Mouse (Mus musculus): ENCODE results near the gene Rnaseh2a. TPM values are rescaled to one million over a fixed set of nuclear protein-coding genes. Genes with fewer than 3 reads are reported as not detected.

Gene Rnaseh2a
- 41.1 and 47.4 TPM in 2 replicates for polyA plus RNA-seq (2012; rRNA removed)

GRCm38 (mm10) chr8:84969241-84970134, at the start of gene Rnaseh2a, which contains the start of the genes Gm49661 and Prdx2:
Gene Rnaseh2a (minus strand): TSS chr8:84969767.
Gene Gm49661 (minus strand): TSS chr8:84969433.
Gene Prdx2 (plus strand): TSS chr8:84969587.

DNA sequence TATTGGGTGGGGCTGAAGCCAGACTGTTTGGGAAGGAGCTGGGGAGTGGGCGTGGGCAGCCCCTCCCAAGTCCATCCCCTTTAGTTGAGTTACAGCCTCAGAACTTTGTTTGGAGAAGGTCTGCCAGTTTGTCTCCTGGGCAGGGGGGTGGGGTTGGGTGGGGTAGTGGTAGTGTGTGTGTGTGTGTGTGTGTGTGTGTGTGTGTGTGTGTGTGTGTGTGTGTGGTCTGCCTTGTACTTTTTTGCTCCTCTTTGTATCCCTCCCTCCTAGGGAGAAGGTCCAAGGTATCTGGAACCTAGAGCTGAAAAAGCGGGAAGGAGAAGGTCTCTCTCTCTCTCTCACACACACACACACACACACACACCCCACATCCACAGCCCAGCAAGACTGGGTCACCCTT, 44.9 kb upstream of the Rnaseh2a start, which contains the start of gene Best2:
Gene Best2, minus strand, starts transcription at position 101 of the 400 bp plus-strand sequence.

GRCm38 (mm10) chr8:84990349-84990748, 20.8 kb upstream of the Rnaseh2a start, which contains the start of gene Hook2:
Gene Hook2 (plus strand): TSS chr8:84990603.

DNA sequence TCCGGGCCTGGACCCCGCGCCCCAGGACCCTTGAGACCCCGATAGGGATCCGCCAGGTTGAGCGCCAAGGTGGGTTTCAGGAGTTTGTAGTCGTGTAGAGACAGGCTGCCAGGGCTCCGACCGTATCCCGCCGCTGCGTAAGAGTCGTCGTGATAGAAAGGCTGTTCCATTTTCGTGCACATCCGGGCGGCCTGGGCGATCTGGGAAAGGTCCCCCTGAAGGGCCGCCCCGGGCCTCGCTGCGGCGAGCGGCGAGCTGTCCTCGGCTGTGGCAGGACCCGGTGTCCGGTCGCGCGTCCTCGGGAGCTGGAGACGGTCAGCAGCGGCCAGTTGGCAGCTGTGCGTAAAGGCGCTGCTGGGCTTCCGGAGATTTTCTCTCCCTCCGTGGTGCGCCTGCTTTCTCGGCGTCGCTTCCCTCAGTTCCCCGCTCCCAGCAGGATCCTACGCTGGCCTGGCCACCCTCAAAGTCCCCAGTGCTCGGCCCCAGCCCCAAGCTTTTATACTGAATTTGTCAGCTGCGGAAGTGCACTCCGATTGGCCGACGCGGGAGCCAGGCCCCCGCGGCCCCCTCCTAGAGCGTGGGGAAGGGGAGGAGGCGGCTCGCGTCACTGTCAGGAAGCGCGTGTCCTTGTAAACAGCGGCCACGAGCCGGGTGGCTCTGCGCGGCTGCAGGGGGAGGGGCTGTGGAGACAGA, 8.8 kb upstream of the Rnaseh2a start, which contains the start of gene Junb:
Gene Junb, minus strand, starts transcription at position 471 of the 693 bp plus-strand sequence.

GRCm38 (mm10) chr8:84946528-84947240, 22.9 kb downstream of the Rnaseh2a start, which contains the start of gene Rtbdn:
Gene Rtbdn (plus strand): TSS chr8:84946991.

DNA sequence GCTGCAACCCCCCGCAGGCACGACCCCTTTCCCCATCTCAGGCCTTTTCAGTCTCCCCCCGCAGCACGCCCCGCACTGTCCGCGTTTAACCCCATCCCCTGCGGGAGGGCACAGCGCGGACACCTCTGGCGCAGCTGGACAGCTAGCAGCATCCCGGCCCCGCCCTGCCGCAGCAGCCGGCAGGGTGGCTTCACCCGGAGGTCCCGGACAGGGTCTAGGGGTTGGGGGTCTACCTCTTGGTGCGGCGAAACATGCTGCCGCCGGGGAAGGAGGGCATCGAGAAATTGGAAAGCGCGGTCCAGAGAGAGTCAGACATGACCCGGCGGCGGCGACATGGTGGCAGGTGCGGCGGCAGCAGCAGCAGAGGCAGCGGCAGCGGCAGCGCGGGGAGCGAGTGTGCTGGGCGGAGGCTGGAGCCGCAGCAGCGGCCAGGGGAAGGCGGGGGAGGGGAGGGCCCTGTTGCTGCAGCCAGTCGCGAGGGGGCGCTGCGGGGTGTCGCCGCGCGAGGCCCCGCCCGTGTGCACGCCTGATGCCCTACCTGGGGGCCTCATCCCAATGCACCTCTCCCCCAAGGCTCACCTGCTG, 32.5 kb downstream of the Rnaseh2a start, which contains the start of gene Mast1:
Gene Mast1, minus strand, starts transcription at position 398 of the 585 bp plus-strand sequence.

DNA sequence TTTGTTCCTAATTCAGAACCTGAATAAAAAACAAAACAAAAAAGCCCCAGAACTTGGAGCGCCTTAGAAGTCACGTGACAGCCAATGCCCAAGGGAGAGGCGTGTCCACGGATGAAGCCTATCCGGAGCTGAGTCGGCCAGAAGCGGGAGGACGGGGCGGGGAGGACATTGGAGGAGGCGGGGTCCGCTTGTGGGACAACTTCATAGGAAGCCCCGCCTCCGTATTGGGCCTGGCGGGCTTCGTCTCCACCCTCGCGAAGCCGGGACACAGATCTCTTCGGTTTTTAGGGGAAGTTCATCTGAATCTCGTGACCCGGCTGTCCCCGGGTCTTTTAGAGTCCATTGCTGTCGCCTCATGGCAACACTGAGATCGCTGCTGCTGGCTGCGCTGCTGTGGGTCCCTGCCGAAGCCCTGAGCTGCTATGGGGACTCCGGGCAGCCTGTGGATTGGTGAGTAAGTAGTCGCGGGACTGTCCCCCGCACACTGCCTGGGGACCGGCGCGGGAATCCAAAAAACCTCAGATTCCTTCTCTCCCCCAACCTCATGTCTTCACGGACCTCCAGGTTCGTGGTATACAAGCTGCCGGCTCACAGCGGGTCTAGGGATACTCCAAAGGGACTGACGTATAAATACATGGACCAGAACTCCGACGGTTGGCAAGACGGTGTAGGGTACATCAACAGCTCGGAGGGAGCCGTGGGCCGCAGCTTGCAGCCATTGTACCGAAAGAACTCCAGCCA, 61.0 kb downstream of the Rnaseh2a start, which contains the start of gene Dnase2a:
Gene Dnase2a, plus strand, starts transcription at position 140 of the 741 bp plus-strand sequence.

Other genes with a start within 250 kb of the Rnaseh2a start
- 0.32 and 0.47 TPM in 2 replicates for gene G430095P16Rik, start 246.8 kb downstream of the Rnaseh2a start, polyA plus RNA-seq (2012; rRNA removed)
- gene Nfix, start 169.4 kb downstream of the Rnaseh2a start, polyA plus RNA-seq (2012; rRNA removed), result 45.9 and 59.1 TPM in 2 replicates
- gene Dand5, start 146.9 kb downstream of the Rnaseh2a start, polyA plus RNA-seq (2012; rRNA removed), result 9.1 and 10.1 TPM in 2 replicates
- 30.8 and 35.2 TPM in 2 replicates for gene Gadd45gip1, start 138.2 kb downstream of the Rnaseh2a start, polyA plus RNA-seq (2012; rRNA removed)
- gene Rad23a, start 129.1 kb downstream of the Rnaseh2a start, polyA plus RNA-seq (2012; rRNA removed), result 52.2 and 59.0 TPM in 2 replicates
- gene Calr, start 122.8 kb downstream of the Rnaseh2a start, polyA plus RNA-seq (2012; rRNA removed), result 521 and 537 TPM in 2 replicates
- gene Farsa, start 112.8 kb downstream of the Rnaseh2a start, polyA plus RNA-seq (2012; rRNA removed), result 116 and 119 TPM in 2 replicates
- gene Syce2, start 97.7 kb downstream of the Rnaseh2a start, polyA plus RNA-seq (2012; rRNA removed), result 31.6 and 36.2 TPM in 2 replicates
- gene Gcdh, start 75.8 kb downstream of the Rnaseh2a start, polyA plus RNA-seq (2012; rRNA removed), result 50.4 and 56.7 TPM in 2 replicates
- gene Klf1, start 67.8 kb downstream of the Rnaseh2a start, polyA plus RNA-seq (2012; rRNA removed), result 0.32 and 0.45 TPM in 2 replicates
- 3.3 TPM in 2 replicates for gene Dnase2a, start 61.2 kb downstream of the Rnaseh2a start, polyA plus RNA-seq (2012; rRNA removed)
- 122 and 141 TPM in 2 replicates for gene Mast1, start 32.4 kb downstream of the Rnaseh2a start, polyA plus RNA-seq (2012; rRNA removed)
- gene Rtbdn, start 22.8 kb downstream of the Rnaseh2a start, polyA plus RNA-seq (2012; rRNA removed), result 8.7 and 10.8 TPM in 2 replicates
- gene Gm49661, start 334 bp downstream of the Rnaseh2a start, polyA plus RNA-seq (2012; rRNA removed), result 0.75 TPM in 1 of 2 replicates, not detected in the other
- 668 and 713 TPM in 2 replicates for gene Prdx2, start 180 bp downstream of the Rnaseh2a start, polyA plus RNA-seq (2012; rRNA removed)
- 7.0 and 11.0 TPM in 2 replicates for gene Junb, start 9.0 kb upstream of the Rnaseh2a start, polyA plus RNA-seq (2012; rRNA removed)
- gene Hook2, start 20.8 kb upstream of the Rnaseh2a start, polyA plus RNA-seq (2012; rRNA removed), result 42.6 and 48.9 TPM in 2 replicates
- gene Best2, start 44.8 kb upstream of the Rnaseh2a start, polyA plus RNA-seq (2012; rRNA removed), result 0.05 TPM in 2 replicates
- 218 and 220 TPM in 2 replicates for gene Asna1, start 55.5 kb upstream of the Rnaseh2a start, polyA plus RNA-seq (2012; rRNA removed)
- 203 and 208 TPM in 2 replicates for gene Trir, start 57.1 kb upstream of the Rnaseh2a start, polyA plus RNA-seq (2012; rRNA removed)
- 131 and 148 TPM in 2 replicates for gene Tnpo2, start 67.1 kb upstream of the Rnaseh2a start, polyA plus RNA-seq (2012; rRNA removed)
- 101 and 106 TPM in 2 replicates for gene Fbxw9, start 90.3 kb upstream of the Rnaseh2a start, polyA plus RNA-seq (2012; rRNA removed)
- gene Gm5741, start 98.2 kb upstream of the Rnaseh2a start, polyA plus RNA-seq (2012; rRNA removed), result 0.66 and 0.82 TPM in 2 replicates
- gene Dhps, start 102.0 kb upstream of the Rnaseh2a start, polyA plus RNA-seq (2012; rRNA removed), result 79.2 and 83.7 TPM in 2 replicates
- 121 and 138 TPM in 2 replicates for gene Wdr83os, start 111.0 kb upstream of the Rnaseh2a start, polyA plus RNA-seq (2012; rRNA removed)
- gene Wdr83, start 111.5 kb upstream of the Rnaseh2a start, polyA plus RNA-seq (2012; rRNA removed), result 70.0 and 71.1 TPM in 2 replicates
- 21.2 and 23.5 TPM in 2 replicates for gene Man2b1, start 113.5 kb upstream of the Rnaseh2a start, polyA plus RNA-seq (2012; rRNA removed)
- 3.2 and 3.6 TPM in 2 replicates for gene Zfp791, start 153.3 kb upstream of the Rnaseh2a start, polyA plus RNA-seq (2012; rRNA removed)
- not detected in 2 replicates for gene Cks1brt, start 182.2 kb upstream of the Rnaseh2a start, polyA plus RNA-seq (2012; rRNA removed)